In genomic region chr4:140860125-140860766, GRCm38 (mm10) we compare ENCODE assay signal across 10 mouse cellular contexts. TPM values are rescaled to one million over a fixed set of nuclear protein-coding genes. Genes with fewer than 3 reads are reported as not detected.
A peak's percentile ranks its signal among the peaks of the same experiment; 100 is the strongest.
DNase-seq lines count a peak whose midpoint lies in the region; ATAC-seq and TF ChIP-seq lines count a peak whose summit lies in the region.
"Had no signal": no experiment of that assay in that cellular context is flagged by ENCODE, and none has a peak within 500 bp of the region (broad histone marks: within the 10 kb centered on the region; RNA-seq: fewer than 3 reads in every experiment).

No protein-coding gene starts in this region.

- no peak overlapping the region for H3K4me3 ChIP-seq in kidney, postnatal 0 days (replicated peaks; ENCODE audit: low read depth, low read length)
- no peak overlapping the region for H3K4me3 ChIP-seq in limb, embryonic 10.5 days
- H3K4me3 ChIP-seq: limb, embryonic 15.5 days had no signal

- no peak overlapping the region for H3K4me2 ChIP-seq in kidney, postnatal 0 days (ENCODE audit: low read length)
- H3K4me2 ChIP-seq: limb, embryonic 15.5 days had no signal

- DNase-seq in kidney, postnatal 0 days (ENCODE audit: low spot score): no peak
- no peak for DNase-seq in kidney, postnatal 36 days
- DNase-seq in c-Kit-positive CD71-positive TER-119-negative erythroid progenitor cells, embryonic 14.5 days (ENCODE audit: low read depth): peak; percentile 54
- DNase-seq in limb, embryonic 10.5 days (ENCODE audit: low spot score): no peak
- DNase-seq in splenic B cell, adult 2 months (ENCODE audit: low read depth, low spot score): peak; percentile 43
- DNase-seq in Muller cell, postnatal 12 days (ENCODE audit: inconsistent ontology term): no peak
- no peak for DNase-seq in left cerebral cortex, postnatal 10 days (ENCODE audit: extremely low spot score in 1 of 2, low spot score in 2 of 2)
- DNase-seq: right cerebral cortex, postnatal 25 days had no signal

- no peak for TF ChIP-seq CTCF in kidney, postnatal 0 days (IDR thresholded peaks at IDR 0.05; ENCODE audit: low read depth)

- no peaks in the 10 kb centered on the region for H3K9me3 ChIP-seq in kidney, postnatal 0 days (replicated peaks; ENCODE audit: low read length)
- H3K9me3 ChIP-seq in limb, embryonic 10.5 days (replicated peaks): no peaks in the 10 kb centered on the region
- H3K9me3 ChIP-seq: limb, embryonic 15.5 days had no signal

- WGBS in kidney, postnatal 0 days: 47% methylated on average over 7 of the region's 7 CpGs
- WGBS in limb, embryonic 10.5 days: 59% methylated on average over 7 of the region's 7 CpGs

- H3K9ac ChIP-seq in kidney, postnatal 0 days (ENCODE audit: low read depth, low read length): no peak overlapping the region
- H3K9ac ChIP-seq: limb, embryonic 15.5 days had no signal

- no peak overlapping the region for H3K27ac ChIP-seq in kidney, postnatal 0 days
- 0 out of 2 replicates have a peak overlapping the region, but pooled peaks have one; percentile 47 for H3K27ac ChIP-seq in limb, embryonic 10.5 days
- H3K27ac ChIP-seq: limb, embryonic 15.5 days had no signal

- no peaks in the 10 kb centered on the region for H3K36me3 ChIP-seq in kidney, postnatal 0 days (ENCODE audit: insufficient read depth, low read length)
- H3K36me3 ChIP-seq in limb, embryonic 10.5 days: no peaks in the 10 kb centered on the region
- H3K36me3 ChIP-seq in splenic B cell, adult 2 months (ENCODE audit: control insufficient read depth, insufficient read depth, low read length, poor library complexity, severe bottlenecking): no peaks in the 10 kb centered on the region
- H3K36me3 ChIP-seq: limb, embryonic 15.5 days had no signal

- H3K4me1 ChIP-seq in kidney, postnatal 0 days (replicated peaks; ENCODE audit: insufficient read depth, low read length): no peaks in the 10 kb centered on the region
- no peaks in the 10 kb centered on the region for H3K4me1 ChIP-seq in limb, embryonic 10.5 days

- intact Hi-C loops in left cerebral cortex, postnatal 10 days (cut with DNase I): no loop called here

- H3K27me3 ChIP-seq in kidney, postnatal 0 days (ENCODE audit: insufficient read depth, low read length): no peaks in the 10 kb centered on the region
- peaks cover 11% of the 10 kb centered on the region; the same call in 1 of the 2 replicates for H3K27me3 ChIP-seq in limb, embryonic 10.5 days (ENCODE audit: low read depth, poor library complexity, severe bottlenecking)
- no peaks in the 10 kb centered on the region for H3K27me3 ChIP-seq in splenic B cell, adult 2 months (ENCODE audit: control insufficient read depth, insufficient read depth, low read length, poor library complexity, severe bottlenecking)
- H3K27me3 ChIP-seq: limb, embryonic 15.5 days had no signal

- peak; percentile 47 for ATAC-seq in kidney, postnatal 0 days (replicated peaks; ENCODE audit: low FRiP score, low read depth)
- ATAC-seq: inflammation-experienced regulatory T-cells, adult 6 months had no signal

RNA-seq across cellular contexts. Expression of gene Padi1, which starts 14.7 kb away (rescaled TPM):
- polyA plus RNA-seq in kidney, postnatal 0 days (2015; fragmentation: Nextera tagmentation; extraction: Ambion mirVana): 0.23 and 0.28 TPM in 2 replicates
- 0.36 and 0.44 TPM in 2 replicates for polyA plus RNA-seq in limb, embryonic 10.5 days (2016; fragmentation: Nextera tagmentation; extraction: Ambion mirVana)
- under 1 TPM; 0.11 to 0.14 TPM for total RNA-seq in left cerebral cortex, postnatal 10 days (2021)

RNA-seq across cellular contexts. Expression of gene Padi2, which starts 45.9 kb away (rescaled TPM):
- 21.1 and 21.8 TPM in 2 replicates for polyA plus RNA-seq in kidney, postnatal 0 days (2015; fragmentation: Nextera tagmentation; extraction: Ambion mirVana)
- 0.05 and 0.33 TPM in 2 replicates for polyA plus RNA-seq in limb, embryonic 10.5 days (2016; fragmentation: Nextera tagmentation; extraction: Ambion mirVana)
- total RNA-seq in left cerebral cortex, postnatal 10 days (2021): 1 to 10 TPM; 3.3 to 4.9 TPM

RNA-seq across cellular contexts. Expression of gene Padi3, which starts 49.8 kb away (rescaled TPM):
- polyA plus RNA-seq in kidney, postnatal 0 days (2015; fragmentation: Nextera tagmentation; extraction: Ambion mirVana): 0.08 and 0.10 TPM in 2 replicates
- 1.3 and 1.5 TPM in 2 replicates for polyA plus RNA-seq in limb, embryonic 10.5 days (2016; fragmentation: Nextera tagmentation; extraction: Ambion mirVana)
- not detected for total RNA-seq in left cerebral cortex, postnatal 10 days (2021)
- polyA plus RNA-seq: inflammation-experienced regulatory T-cells, adult 6 months had no signal

Comparison
In these comparisons a context has a peak if more than half of its experiments do, and no peak if none do; other contexts are left out.
1. DNase-seq: peak in c-Kit-positive CD71-positive TER-119-negative erythroid progenitor cells, embryonic 14.5 days (single experiment) and splenic B cell, adult 2 months (single experiment); none in kidney, postnatal 0 days (single experiment), kidney, postnatal 36 days (0 of 2), limb, embryonic 10.5 days (single experiment), Muller cell, postnatal 12 days (single experiment) and left cerebral cortex, postnatal 10 days (0 of 2).
2. RNA of gene Padi2, which starts 45.9 kb away (polyA plus RNA-seq): 21.1 to 21.8 TPM in kidney, postnatal 0 days; 0.05 to 0.33 TPM in limb, embryonic 10.5 days; every median in the first group is over 10 times any median in the second.